Mouse (Mus musculus): Measurements from ENCODE around the gene Tkt. TPM values are rescaled to one million over a fixed set of nuclear protein-coding genes. Genes with fewer than 3 reads are reported as not detected.

Tkt gene
- polyA plus RNA-seq, 1 experiment from 2014 or later: 316 TPM

DNA sequence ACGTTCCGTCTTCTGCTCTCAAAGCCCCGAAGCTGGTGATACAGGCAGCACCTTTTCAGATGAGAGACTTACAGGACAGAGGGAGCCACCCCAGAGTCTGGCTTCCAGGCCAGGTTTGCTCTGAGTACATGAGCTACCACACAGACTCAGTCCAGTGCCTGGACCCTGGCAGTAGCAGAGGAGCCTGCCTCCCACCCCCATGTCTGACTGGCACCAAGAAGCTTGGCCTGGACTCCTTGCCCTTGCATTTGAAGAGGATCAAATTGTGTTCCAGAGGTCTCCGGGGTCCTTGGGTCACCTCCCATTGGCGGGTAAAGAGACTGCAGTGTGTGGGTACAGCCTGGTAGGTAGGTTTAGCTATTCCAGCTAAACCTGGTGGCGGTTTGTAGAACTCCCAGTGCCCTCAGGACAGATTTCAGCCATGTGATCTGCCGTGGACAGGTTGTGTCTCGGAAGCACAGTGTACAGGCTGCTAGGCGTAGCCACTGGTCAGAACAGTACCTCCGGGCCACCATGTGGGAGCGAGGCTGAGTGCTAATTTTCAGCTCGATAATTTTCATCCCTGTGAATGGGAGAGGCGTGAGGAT is 12.7 kb downstream of the Tkt start:
- peaks cover 98% of the 10 kb centered on the region for H3K36me3 ChIP-seq (replicated peaks)
- no peaks in the 10 kb centered on the region for H3K27me3 ChIP-seq (replicated peaks; ENCODE audit: low read depth, poor library complexity, severe bottlenecking)
- WGBS: 93% methylated on average over 13 of the region's 13 CpGs
- H3K4me3 ChIP-seq: no peak overlapping the region
- no peaks in the 10 kb centered on the region for H3K9me3 ChIP-seq
- peaks cover 2% of the 10 kb centered on the region; the same call in 1 of the 2 replicates for H3K4me1 ChIP-seq
- no peak for DNase-seq (ENCODE audit: low spot score)
- no peak overlapping the region for H3K27ac ChIP-seq (replicated peaks)

DNA sequence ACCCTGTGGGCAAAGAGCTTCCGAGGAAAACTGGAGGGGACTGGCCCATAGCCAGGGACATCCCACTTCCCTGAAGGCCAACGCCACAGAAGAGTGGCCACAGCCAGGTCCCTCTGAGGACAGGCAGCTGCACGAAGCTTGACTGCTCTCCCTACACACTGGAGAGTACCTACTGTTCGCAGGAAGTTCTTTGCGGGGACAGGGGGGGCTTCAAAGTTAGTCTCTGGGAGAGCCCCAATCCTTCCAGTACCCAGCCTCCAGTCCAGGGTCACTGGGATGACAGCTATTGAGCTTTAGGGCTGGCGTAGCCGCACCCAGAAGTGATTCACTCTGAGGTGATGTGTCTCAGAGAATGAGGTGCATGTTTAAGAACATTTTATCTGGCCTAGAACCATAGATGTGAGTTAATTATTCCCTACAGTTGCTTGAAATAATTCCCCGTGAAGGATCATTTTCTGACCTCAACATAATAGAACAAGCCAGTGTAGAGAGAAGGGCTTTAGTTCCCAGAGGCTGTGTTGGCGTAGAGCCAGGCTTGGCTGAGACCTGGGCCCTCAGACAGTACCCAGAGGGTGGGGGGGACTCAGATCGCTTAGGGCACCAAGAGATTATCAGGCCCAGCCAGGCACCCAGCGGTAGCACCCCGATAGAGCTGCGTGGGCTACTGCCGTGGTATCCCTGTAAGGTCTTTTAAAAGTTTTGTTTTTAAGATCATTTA is 13.5 kb downstream of the Tkt start:
- H3K4me3 ChIP-seq: no peak overlapping the region
- 93% methylated on average over 14 of the region's 14 CpGs for WGBS
- H3K4me1 ChIP-seq: peaks cover 2% of the 10 kb centered on the region; the same call in 1 of the 2 replicates
- H3K27ac ChIP-seq (replicated peaks): no peak overlapping the region
- DNase-seq (ENCODE audit: low spot score): no peak
- H3K9me3 ChIP-seq: no peaks in the 10 kb centered on the region
- no peaks in the 10 kb centered on the region for H3K27me3 ChIP-seq (replicated peaks; ENCODE audit: low read depth, poor library complexity, severe bottlenecking)
- H3K36me3 ChIP-seq (replicated peaks): peaks cover 98% of the 10 kb centered on the region

DNA sequence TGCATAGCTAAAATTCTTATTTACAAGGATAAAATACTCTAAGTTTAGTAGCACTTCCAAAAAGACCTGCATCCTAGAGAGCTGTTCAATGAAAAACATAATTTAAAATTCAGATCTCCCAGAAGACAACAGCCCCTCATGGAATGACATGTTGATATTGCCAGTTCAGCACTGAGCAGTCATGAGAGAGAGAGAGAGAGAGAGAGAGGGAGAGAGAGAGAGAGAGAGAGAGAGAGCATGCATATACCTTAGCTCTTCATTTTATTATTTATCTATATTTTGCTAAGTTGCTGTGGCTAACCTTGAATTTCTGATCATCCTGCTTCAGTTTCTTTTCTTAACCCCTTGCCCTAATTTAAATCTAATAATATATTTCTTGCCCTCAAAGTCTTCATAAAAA is 14.2 kb downstream of the Tkt start:
- H3K4me1 ChIP-seq: peaks cover 2% of the 10 kb centered on the region; the same call in 1 of the 2 replicates
- DNase-seq (ENCODE audit: low spot score): no peak
- H3K27ac ChIP-seq (replicated peaks): no peak overlapping the region
- H3K27me3 ChIP-seq (replicated peaks; ENCODE audit: low read depth, poor library complexity, severe bottlenecking): no peaks in the 10 kb centered on the region
- H3K9me3 ChIP-seq: no peaks in the 10 kb centered on the region
- peaks cover 98% of the 10 kb centered on the region for H3K36me3 ChIP-seq (replicated peaks)
- H3K4me3 ChIP-seq: no peak overlapping the region

DNA sequence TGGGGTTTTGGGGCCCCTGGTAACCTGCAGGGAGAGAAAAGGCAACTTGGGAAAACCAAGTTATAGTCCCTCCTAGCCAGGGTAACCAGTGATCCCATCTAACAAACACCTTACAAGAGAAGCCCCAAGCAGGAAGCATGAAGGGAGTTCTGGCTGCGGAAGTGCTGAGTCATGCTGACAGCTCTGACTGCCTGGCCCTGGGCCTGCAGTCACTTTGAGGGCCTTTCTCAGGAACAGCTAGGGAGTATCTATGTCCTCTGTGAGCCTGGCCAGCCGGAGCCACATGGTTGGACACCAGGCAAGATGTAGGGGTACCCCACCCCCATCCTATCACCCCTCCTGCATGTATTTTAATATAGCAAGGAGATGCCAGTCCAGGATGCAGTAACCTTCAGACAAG is 16.3 kb downstream of the Tkt start:
- no peak overlapping the region for H3K4me3 ChIP-seq
- no peak overlapping the region for H3K27ac ChIP-seq (replicated peaks)
- no peaks in the 10 kb centered on the region for H3K4me1 ChIP-seq
- no peak for DNase-seq (ENCODE audit: low spot score)
- no peaks in the 10 kb centered on the region for H3K27me3 ChIP-seq (replicated peaks; ENCODE audit: low read depth, poor library complexity, severe bottlenecking)
- WGBS: 94% methylated on average over 2 of the region's 2 CpGs
- H3K9me3 ChIP-seq: no peaks in the 10 kb centered on the region
- H3K36me3 ChIP-seq (replicated peaks): peaks cover 98% of the 10 kb centered on the region

DNA sequence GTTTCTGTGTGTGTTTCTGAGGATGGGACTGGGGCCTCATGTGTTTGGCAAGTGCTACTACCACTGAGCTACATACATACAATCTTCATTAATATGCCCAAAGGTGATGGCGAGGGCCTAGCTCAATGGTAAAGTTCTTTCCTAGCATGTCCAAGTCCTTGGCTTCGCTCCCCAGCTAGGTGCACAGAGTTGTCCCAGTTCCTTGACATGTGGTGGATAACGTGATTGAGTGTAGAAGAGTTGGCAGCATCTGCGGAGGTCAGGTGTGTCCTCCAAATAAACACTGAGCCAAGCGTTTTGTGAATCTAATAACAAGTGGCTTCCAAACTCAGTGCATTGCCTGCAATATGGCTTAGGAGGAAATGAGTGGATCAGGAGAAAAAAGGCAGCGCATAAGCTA is 18.2 kb downstream of the Tkt start:
- Histone ChIP-seq H3K9me3 (no peaks in the 10 kb centered on the region), H3K4me1 (no peaks in the 10 kb centered on the region), H3K36me3 (replicated peaks) (peaks cover 98% of the 10 kb centered on the region), H3K27me3 (replicated peaks; ENCODE audit: low read depth, poor library complexity, severe bottlenecking) (no peaks in the 10 kb centered on the region), H3K27ac (replicated peaks) (no peak overlapping the region), H3K4me3 (no peak overlapping the region)
- no peak for DNase-seq (ENCODE audit: low spot score)
- 93% methylated on average over 6 of the region's 6 CpGs for WGBS

DNA sequence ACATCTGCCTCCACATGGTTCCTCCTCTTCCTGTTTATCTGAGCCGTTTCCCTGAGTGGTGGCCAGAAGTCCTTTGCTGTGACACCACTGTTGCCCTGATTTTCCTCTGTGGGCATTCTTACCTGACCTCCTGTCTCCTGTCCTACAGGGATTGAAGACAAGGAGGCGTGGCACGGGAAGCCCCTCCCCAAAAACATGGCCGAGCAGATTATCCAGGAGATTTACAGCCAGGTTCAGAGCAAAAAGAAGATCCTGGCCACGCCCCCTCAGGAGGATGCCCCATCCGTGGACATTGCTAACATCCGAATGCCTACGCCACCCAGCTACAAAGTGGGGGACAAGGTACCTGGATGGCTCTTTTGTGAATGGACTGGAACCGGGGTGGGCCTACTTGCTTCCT is 19.9 kb downstream of the Tkt start:
- DNase-seq (ENCODE audit: low spot score): no peak
- H3K9me3 ChIP-seq: no peaks in the 10 kb centered on the region
- no peaks in the 10 kb centered on the region for H3K27me3 ChIP-seq (replicated peaks; ENCODE audit: low read depth, poor library complexity, severe bottlenecking)
- 88% methylated on average over 9 of the region's 9 CpGs for WGBS
- no peaks in the 10 kb centered on the region for H3K4me1 ChIP-seq
- H3K4me3 ChIP-seq: no peak overlapping the region
- H3K36me3 ChIP-seq (replicated peaks): peaks cover 100% of the 10 kb centered on the region
- no peak overlapping the region for H3K27ac ChIP-seq (replicated peaks)

DNA sequence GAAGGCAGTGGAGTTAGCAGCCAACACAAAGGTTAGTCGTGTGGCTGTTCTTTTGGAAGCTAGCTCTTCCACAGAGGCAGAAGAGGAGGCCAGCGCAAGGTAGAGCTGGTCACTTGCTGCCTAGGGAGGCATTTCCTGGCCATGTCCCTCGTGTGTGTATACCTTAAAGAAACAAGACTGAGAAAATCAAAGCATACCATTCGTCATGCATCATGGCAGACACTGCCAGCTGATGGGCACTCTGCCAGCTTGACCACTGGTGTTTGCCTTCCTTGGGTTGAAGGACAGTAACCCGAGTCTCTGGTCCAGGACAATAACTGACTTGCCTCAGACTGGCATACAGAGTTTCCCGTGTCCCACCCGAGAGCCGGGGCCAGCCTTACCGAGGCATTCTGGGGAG is 22.1 kb downstream of the Tkt start:
- DNase-seq (ENCODE audit: low spot score): no peak
- H3K36me3 ChIP-seq (replicated peaks): peaks cover 100% of the 10 kb centered on the region
- H3K27ac ChIP-seq (replicated peaks): no peak overlapping the region
- H3K27me3 ChIP-seq (replicated peaks; ENCODE audit: low read depth, poor library complexity, severe bottlenecking): no peaks in the 10 kb centered on the region
- no peak overlapping the region for H3K4me3 ChIP-seq
- H3K9me3 ChIP-seq: no peaks in the 10 kb centered on the region
- H3K4me1 ChIP-seq: no peaks in the 10 kb centered on the region
- WGBS: 92% methylated on average over 9 of the region's 9 CpGs

DNA sequence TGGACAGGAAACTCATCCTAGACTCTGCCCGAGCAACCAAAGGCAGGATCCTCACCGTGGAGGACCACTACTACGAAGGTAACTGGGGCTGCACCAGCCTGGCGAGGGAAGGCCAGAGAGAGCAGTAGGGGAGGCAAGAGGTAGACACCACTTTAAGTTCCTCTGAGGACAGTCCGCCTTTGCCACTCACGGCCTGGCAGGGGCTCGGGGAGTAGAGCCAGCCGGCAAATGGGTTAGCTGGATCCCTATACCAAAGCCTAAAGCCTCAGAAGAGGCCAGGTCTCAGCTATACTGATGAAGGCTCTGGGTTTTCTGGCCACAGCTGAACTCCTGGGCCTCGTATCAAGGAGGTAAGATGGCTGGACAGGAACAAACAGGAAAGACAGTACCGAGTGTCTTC is 24.1 kb downstream of the Tkt start:
- H3K27me3 ChIP-seq (replicated peaks; ENCODE audit: low read depth, poor library complexity, severe bottlenecking): no peaks in the 10 kb centered on the region
- peaks cover 94% of the 10 kb centered on the region for H3K36me3 ChIP-seq (replicated peaks)
- WGBS: 91% methylated on average over 10 of the region's 10 CpGs

DNA sequence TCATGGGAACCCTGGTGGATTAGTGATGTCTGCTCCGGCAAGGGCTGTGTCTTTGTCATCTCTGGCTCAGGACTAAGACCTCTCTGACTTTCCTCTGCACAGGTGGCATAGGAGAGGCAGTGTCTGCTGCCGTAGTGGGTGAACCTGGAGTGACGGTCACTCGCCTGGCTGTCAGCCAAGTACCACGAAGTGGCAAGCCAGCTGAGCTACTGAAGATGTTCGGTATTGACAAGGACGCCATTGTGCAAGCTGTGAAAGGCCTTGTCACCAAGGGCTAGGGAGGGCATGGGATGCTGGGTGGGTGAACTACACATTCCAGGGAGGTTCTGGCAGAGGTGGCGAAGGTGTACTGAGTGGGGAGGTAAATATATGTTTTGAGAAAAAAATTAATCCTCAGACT is 25.1 kb downstream of the Tkt start:
- H3K36me3 ChIP-seq (replicated peaks): peaks cover 84% of the 10 kb centered on the region
- H3K4me3 ChIP-seq: no peak overlapping the region
- H3K27me3 ChIP-seq (replicated peaks; ENCODE audit: low read depth, poor library complexity, severe bottlenecking): no peaks in the 10 kb centered on the region
- H3K27ac ChIP-seq (replicated peaks): no peak overlapping the region
- WGBS: 87% methylated on average over 8 of the region's 8 CpGs
- H3K4me1 ChIP-seq: peaks cover 3% of the 10 kb centered on the region; the same call in 1 of the 2 replicates
- no peaks in the 10 kb centered on the region for H3K9me3 ChIP-seq
- DNase-seq (ENCODE audit: low spot score): no peak

More for the DNA sequence above, 24.1 kb downstream of the Tkt start:
- H3K27ac ChIP-seq (replicated peaks): no peak overlapping the region
- no peak for DNase-seq (ENCODE audit: low spot score)
- no peaks in the 10 kb centered on the region for H3K9me3 ChIP-seq
- no peak overlapping the region for H3K4me3 ChIP-seq
- no peaks in the 10 kb centered on the region; the same call in 1 of the 2 replicates for H3K4me1 ChIP-seq

DNA sequence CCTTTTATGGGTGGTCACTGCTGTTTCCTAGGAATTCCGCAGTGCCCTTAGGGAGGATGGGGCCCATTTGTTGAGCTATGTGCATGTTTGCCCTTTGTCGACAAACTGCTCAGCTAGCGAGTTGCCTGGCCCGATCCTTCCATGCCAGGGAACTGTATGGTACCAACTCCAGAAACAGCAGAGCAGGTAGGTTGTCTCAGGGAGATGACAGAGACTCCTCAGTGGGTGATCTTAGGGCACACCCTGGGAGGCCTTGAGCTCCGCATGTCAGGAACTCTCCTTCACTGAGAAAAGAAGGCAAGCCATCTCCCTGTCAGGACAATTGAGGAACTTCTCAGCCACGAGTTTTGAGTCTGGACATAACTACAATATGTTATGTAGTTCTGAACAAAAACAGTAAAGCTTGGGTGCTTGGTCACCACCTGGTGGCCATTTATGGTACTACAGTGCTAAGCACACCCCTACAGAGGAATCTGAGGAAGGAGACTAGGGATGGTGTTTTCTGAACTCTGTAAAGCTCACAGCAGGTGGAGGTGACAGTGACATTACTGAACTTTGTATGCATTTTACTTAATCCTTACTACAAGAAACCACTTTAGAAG is 25.9 kb downstream of the Tkt start:
- 72% methylated on average over 6 of the region's 6 CpGs for WGBS
- H3K36me3 ChIP-seq (replicated peaks): peaks cover 75% of the 10 kb centered on the region
- no peak overlapping the region for H3K27ac ChIP-seq (replicated peaks)

DNA sequence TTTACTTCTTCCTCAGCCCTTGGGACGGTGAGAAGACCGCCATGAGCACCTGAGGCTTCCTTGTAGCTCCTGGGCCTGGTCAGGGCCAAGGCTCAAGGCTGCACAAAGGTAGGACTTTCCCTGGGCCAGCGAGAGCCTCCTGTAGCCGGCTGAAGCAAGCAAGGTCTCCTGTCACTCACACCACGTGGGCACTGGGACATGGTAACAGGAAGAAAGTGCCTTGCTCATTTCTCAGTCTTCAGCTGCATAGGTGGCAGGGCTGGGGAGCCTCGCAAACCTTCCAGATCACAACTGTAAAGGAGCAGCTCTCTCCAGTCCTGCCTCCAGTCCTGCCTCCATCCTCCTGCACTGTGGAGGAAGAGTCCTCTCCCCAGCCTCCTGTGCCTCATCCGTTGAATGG is 27.6 kb downstream of the Tkt start:
- Histone ChIP-seq H3K4me3 (no peak overlapping the region), H3K4me1 (peaks cover 9% of the 10 kb centered on the region), H3K27ac (replicated peaks) (no peak overlapping the region), H3K27me3 (replicated peaks; ENCODE audit: low read depth, poor library complexity, severe bottlenecking) (no peaks in the 10 kb centered on the region), H3K36me3 (replicated peaks) (peaks cover 58% of the 10 kb centered on the region), H3K9me3 (no peaks in the 10 kb centered on the region)
- DNase-seq (ENCODE audit: low spot score): no peak
- 77% methylated on average over 7 of the region's 7 CpGs for WGBS

More for the DNA sequence above, 25.9 kb downstream of the Tkt start:
- H3K27me3 ChIP-seq (replicated peaks; ENCODE audit: low read depth, poor library complexity, severe bottlenecking): no peaks in the 10 kb centered on the region
- H3K9me3 ChIP-seq: no peaks in the 10 kb centered on the region
- peak; percentile 68 for DNase-seq (ENCODE audit: low spot score)
- no peak overlapping the region for H3K4me3 ChIP-seq
- H3K4me1 ChIP-seq: peaks cover 3% of the 10 kb centered on the region; the same call in 1 of the 2 replicates

DNA sequence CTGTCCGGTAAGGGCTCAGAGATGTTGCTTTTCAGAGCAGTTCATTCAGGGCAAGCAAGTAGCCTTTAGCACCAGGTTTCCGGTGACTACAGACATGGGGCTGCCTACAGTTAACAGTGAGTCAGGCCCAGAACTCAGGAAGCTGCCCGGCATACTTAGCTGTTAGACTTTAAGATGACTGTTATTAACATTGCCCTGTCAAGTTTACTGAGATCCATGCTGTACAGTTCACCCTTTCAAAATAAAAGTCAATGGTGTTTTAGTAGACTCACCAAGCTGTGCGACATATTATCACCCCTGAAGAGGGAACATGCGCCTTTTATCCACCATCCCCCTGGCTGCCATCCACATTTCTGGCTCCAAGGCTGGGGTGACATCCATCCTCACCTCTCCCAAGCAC is 28.1 kb downstream of the Tkt start:
- H3K36me3 ChIP-seq (replicated peaks): peaks cover 54% of the 10 kb centered on the region
- H3K4me1 ChIP-seq: peaks cover 9% of the 10 kb centered on the region
- H3K9me3 ChIP-seq: no peaks in the 10 kb centered on the region
- H3K4me3 ChIP-seq: no peak overlapping the region
- no peak for DNase-seq (ENCODE audit: low spot score)
- WGBS: 73% methylated on average over 5 of the region's 5 CpGs
- no peaks in the 10 kb centered on the region for H3K27me3 ChIP-seq (replicated peaks; ENCODE audit: low read depth, poor library complexity, severe bottlenecking)
- H3K27ac ChIP-seq (replicated peaks): no peak overlapping the region
